Mouse (Mus musculus): ENCODE results near the gene Gm37240. TPM values are rescaled to one million over a fixed set of nuclear protein-coding genes. Genes with fewer than 3 reads are reported as not detected.

Gm37240 gene
- polyA plus RNA-seq, 1 experiment = 0.26 TPM

DNA sequence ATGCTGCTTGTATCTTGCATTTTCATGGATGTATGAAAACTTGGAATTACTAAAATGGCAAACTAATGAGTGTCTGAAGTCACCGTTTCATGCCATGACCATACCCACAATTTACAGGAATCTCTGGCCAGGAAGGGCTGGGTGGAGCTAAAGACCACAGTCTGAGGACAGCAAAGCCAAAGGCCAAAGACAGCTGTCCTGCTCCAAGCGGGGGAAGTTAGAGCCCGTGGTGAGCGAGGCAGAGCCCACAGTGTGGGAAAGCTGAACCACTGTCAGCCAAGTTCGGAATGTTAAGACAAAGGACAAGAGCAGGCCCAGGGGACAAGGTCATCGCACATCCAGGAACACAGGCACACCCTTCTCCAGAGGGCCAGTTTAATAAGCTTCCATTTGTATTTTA, 1117.9 kb downstream of the Gm37240 start:
- no peak for DNase-seq (ENCODE audit: extremely low spot score in 1 of 2, low spot score in 1 of 2)

DNA sequence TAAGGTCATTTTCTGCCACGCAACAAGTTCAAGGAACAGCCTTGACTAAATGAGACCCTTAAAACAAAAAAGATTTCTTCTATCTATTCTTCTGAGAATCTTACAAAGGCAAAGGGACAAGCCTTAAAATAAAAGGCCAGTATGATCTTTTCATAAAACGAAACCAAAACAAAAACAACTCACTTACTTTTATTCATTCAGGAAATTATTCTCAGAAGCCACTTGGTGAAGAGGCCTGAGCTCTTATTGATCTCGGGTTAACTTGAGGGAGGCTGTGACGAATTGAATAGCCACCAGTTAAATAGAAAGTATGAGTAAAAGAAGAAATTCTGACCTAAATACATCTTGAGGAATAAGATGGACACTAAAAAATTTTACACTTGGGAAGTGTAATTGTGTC, 1118.4 kb downstream of the Gm37240 start:
- no peak for DNase-seq (ENCODE audit: extremely low spot score in 1 of 2, low spot score in 1 of 2)

DNA sequence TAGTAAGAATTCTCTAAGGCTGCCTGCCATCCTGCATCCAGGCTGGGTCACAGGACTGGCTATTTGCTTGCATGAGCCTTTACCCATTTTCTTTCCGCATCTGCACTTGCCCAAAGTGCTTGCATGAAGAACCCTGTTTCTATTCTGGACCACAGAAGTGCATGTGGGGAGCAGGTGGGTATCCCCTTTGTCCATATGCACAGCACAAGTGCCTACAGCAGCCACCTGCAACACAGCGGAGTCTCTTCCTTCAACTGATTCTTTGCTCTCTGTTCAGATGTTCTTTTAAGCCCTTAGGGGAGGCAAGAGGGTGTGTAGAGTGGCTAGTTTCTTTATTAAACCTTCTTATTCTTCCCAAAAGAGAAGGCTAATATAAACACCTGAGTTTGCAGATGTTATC, 1133.5 kb downstream of the Gm37240 start:
- DNase-seq (ENCODE audit: extremely low spot score in 1 of 2, low spot score in 1 of 2) = no peak

DNA sequence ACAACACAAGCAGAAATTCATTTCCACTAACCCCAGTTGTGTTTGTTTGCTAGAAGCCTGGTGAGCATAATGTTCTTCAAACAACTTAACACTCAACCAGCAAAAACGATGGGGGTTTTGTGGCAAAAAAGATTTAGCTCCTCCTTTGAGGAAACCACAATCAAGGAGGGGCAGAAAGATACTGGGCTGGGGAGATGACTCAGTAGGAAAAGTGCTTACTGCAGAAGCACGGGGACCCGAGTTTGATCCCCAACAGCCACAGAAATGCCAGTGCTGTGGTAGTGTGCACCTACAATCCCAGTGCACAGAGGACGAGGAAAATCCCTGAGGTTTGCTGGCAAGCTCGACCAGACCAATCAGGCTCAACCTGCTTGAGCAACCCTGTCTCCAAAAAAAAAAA, 1138.1 kb downstream of the Gm37240 start:
- no peak for DNase-seq (ENCODE audit: extremely low spot score in 1 of 2, low spot score in 1 of 2)

DNA sequence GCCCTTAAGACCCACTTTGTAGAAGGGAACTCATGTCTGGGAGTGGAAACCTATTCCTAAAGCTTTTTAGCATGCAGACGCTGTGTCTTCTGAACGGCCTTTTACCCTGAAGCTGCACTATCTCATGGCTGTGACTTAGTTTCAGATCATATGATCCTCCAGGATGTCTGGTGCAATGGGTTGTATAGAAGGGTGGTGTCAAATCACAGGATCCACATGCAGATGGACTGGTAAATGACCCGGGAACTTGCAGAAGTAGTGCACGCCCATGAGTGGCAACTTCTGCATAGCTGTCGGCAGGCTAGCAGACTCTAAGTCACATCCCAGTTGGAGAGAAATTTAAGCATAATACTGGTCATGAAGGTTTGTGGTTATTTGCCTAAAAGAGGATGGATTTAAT, 1139.2 kb downstream of the Gm37240 start:
- DNase-seq (ENCODE audit: extremely low spot score in 1 of 2, low spot score in 1 of 2) = no peak

DNA sequence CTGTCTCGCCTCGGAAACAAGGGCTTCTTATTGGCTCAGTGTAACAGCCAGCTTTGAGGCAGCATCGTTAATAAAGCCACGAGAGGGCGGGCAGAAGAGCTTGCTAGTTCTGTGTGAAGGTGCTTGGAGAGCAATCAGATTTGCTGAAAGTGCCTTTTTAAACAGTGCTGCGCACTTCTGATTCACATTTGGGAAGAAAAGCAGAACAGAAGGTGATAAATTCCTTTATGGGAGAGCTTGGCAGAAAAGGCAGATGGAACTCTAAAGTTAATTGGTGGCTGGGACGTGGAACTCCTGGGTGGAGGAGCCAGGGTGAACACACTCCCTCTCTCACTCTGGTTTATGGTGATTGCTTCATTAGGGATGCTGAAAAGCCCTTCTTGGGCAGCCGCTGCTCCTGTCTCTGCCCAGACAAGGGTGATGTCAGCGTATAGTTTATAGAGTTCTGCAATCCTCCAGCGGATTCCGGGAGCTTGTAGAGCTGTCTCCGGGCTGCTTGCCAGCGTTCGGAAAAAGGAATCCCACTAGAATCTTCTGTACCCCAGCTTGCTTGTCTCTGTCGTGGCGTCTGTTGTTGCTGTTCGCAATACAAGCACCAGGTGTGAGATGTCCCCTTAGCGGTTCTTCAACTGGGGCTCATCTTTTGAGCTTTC, 1141.7 kb downstream of the Gm37240 start:
- DNase-seq (ENCODE audit: extremely low spot score in 1 of 2, low spot score in 1 of 2) = peak; percentile 18 to 62

DNA sequence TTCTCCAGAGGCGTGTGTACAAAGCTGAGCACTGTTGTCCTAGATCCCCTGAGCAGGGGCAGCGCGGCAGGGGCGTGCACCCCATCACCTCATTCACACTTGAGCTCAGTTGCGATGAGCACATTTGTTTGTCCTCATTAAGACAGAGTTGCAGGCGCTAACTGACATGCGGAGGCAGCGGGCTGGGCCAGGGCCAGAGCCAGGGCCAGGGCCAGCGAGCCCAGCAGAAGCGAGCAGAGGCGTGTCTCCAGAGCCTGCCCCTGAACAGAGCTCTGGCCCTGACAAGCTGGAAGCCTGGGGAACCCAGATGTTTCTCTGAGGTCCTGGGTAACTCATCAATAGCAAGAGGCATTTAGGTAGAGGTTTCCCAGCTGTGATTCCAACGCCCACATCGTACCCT, 1142.6 kb downstream of the Gm37240 start:
- DNase-seq (ENCODE audit: extremely low spot score in 1 of 2, low spot score in 1 of 2) = no peak

DNA sequence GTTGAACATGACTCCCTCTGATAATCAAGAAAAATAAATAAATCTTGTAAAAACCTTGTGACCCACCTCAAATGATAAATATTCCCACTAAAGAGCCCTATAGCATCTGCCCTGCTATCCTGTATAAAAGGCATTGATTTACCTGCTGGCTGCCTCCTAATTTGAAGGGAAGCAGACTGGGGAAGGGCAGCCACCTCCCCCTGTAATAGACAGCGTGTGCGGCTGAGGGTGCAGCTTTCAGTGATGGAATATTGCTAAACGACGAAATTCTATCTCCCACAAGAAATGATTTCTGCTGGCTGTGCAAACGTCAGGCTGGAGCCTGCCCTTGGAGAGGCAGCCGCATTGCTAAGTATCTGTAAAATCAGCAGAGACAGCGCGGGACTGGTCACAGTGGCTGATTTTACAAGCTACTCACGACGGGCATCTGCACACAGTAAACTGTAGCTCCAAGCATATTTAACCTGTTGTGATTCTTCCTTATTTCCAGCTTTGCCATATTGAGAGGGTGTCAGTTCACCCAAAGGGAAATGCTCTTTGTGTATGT, 1147.2 kb downstream of the Gm37240 start:
- DNase-seq (ENCODE audit: extremely low spot score in 1 of 2, low spot score in 1 of 2) = no peak

DNA sequence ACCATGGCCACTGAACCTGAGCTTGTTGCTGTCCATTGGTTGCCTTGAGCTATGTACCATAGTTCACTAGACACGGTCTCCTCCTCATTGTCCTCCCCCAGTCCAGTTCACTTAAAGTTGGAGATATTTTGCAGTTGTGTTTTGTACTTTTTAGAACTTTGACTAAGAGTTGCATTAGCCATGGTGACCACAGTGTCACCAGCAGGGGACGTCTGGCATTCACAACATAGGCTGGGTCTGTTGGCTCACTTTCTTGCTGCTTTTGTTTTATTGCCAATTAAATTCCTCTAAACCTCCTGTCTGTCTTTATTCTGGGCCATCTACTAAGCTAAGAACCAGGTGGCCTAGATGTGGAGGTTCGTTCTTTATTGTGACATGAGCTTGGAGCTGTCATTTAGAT, 1150.2 kb downstream of the Gm37240 start:
- DNase-seq (ENCODE audit: extremely low spot score in 1 of 2, low spot score in 1 of 2) = no peak

DNA sequence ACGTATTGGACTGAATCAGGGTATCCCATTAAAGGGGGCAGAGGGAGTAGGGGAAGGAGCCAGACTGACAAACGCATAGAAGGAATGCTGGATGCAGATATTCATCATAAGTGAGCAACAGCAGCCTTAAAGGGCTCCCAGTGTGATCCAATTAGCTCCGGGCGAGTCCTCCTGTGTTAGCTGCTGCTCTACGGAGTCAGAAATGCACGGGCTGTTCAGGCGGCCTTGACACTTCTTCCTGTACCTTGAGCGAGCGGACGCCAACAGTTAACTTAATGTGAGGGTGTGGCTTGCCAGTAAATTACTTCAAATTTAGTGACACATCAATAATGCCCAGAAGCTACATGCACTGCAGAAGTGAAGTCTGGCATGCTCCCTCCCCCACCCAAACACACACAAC, 1151.6 kb downstream of the Gm37240 start:
- no peak for DNase-seq (ENCODE audit: extremely low spot score in 1 of 2, low spot score in 1 of 2)

DNA sequence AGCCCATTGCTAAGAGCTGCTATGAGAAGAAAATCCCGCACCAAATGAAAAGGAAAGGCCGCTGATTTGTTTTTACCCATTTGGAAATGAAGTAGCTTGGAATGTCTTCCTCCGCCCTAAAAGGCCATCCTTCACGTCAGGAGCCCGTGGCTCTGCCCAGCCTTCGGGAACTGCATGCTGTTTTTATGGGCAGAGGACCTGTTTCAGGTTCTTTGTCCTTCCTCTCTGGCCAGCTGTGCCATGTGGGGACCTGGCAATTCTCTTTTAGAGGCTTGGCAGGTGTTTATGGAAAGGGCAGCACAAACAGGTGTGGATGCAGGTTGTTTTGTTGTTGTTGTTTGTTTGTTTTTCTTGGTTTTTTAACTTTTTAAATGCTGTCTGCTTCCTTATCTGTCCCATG, 1154.8 kb downstream of the Gm37240 start:
- DNase-seq (ENCODE audit: extremely low spot score in 1 of 2, low spot score in 1 of 2) = no peak

DNA sequence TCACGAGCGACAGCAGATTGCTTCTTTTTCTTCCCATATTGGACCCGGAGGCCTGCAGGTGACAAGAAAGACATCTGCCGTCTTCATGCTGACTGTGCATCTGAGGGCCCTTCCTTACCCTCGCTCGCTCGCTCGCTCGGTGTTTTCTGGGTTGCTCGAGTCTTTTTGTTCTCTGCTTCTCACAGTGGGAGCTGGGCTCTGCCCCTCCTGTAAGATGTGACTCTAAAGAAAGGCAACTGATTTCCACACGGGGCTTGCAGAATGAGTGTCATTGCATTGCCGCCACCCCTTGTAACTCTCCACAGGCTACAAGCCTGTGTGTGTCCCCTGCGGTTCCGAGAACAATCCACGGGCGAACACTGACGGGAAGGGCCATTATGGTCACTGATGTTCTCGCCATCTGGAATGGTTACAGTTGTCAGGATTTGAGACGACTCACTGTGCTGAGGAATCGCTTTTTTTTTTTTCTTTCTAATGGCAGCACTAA, 1155.3 kb downstream of the Gm37240 start:
- peak in 1 of 2 experiments; percentile 13 for DNase-seq (ENCODE audit: extremely low spot score in 1 of 2, low spot score in 1 of 2)

DNA sequence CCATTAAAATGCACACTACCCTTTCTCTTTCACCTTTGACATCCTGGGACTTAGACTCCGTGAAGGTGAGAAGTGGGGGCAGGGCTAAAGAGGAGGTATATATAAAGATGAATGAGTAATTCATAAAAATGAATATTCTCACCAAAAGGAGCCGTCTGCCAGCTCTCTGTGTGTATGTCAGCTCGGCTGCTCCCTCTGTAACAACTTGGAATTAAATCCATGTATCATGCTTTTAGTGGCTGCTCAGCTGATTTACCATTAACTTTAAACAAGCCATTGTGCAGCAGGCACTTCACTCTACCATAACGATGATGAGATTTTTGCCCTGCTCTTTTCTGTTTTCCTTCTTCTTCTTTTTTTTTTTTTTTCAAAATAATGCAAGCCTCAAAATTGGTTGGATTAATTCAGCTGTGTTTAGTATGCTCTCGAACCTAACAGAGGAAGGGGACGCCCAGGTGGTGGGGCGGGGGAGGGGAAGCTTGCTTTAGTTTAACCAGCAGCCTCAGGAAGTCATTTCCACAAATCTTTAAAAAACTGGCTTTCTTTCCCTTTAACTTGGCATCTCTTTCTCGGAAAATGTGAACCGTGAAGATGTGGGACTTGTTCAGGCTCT, 1155.8 kb downstream of the Gm37240 start:
- peak in 1 of 2 experiments; percentile 27 for DNase-seq (ENCODE audit: extremely low spot score in 1 of 2, low spot score in 1 of 2)

DNA sequence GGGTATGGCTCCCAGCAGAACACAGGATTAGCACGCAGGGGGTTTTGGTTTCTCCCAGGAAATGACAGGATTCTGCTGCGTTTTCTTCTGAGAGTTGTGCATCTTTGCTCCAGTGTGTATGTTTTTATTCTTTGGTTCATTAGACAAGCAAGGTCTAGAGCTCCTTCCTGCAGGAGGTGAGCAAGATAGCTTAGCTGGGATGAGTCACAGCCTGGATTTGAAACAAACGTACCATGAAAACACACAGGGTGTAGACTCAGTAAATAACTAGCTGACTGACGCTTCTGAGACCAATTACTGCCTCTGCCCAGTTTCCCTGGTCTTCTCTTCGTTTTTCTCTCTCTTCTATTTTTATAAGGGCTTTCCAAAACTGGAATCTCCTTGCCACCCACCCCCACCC, 1156.3 kb downstream of the Gm37240 start:
- peak in 1 of 2 experiments; percentile 6 for DNase-seq (ENCODE audit: extremely low spot score in 1 of 2, low spot score in 1 of 2)

DNA sequence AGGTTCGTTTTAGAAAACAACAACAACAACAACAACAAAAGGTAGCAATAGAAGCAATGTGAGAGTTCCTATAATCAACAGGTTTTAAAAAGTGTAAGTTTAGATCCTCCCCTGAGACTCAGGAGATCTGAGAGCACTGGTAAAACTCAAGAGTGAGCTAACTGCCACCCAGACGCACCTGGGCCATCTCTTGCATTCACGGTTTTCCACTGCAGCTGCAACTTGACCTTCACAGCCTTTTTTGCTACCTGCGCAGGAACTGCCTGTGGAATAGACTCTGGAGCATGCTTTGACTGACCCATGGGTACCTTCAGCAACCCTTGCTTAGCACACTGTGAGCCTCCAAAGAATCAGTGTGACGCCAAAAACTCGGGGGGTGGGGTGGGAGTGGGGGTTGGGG, 1157.5 kb downstream of the Gm37240 start:
- DNase-seq (ENCODE audit: extremely low spot score in 1 of 2, low spot score in 1 of 2) = no peak

DNA sequence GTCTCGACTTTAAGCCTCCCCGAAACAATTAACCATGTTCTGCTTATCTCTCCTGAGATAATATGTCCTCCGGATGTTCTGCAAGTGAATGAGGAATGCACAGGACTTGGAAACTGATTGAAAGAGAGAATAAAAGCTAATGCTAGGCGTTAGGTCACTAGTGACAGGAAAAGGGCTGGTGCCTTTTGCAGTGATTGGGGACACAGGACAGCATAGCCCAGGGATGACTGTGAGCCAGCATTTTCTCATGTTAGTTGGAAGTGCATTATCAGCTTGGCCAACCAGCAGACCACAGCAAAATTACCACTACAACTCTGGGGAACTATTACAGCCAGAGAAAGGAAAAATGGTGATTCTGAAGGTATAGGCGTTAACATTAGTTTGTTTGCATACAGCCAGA, 1163.3 kb downstream of the Gm37240 start:
- no peak for DNase-seq (ENCODE audit: extremely low spot score in 1 of 2, low spot score in 1 of 2)

DNA sequence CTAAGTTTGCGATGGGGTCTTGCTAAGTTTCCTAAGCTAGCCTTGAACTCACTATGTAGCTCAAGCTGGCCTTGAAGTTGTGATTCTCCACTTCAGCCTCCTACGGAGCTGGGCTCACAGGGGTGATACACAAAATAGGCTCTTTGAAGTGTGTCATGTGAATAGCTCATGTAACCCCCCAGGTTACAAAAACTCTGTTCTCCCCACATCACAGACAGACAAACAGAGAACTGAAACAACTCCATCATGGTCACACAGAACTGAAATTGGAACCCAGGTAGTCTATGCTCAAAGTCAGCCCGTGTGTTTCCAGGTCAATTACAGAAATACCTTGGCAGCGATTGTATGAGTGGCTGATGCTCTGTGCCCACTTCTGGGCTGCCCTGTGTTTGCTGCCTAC, 1164.6 kb downstream of the Gm37240 start:
- no peak for DNase-seq (ENCODE audit: extremely low spot score in 1 of 2, low spot score in 1 of 2)

DNA sequence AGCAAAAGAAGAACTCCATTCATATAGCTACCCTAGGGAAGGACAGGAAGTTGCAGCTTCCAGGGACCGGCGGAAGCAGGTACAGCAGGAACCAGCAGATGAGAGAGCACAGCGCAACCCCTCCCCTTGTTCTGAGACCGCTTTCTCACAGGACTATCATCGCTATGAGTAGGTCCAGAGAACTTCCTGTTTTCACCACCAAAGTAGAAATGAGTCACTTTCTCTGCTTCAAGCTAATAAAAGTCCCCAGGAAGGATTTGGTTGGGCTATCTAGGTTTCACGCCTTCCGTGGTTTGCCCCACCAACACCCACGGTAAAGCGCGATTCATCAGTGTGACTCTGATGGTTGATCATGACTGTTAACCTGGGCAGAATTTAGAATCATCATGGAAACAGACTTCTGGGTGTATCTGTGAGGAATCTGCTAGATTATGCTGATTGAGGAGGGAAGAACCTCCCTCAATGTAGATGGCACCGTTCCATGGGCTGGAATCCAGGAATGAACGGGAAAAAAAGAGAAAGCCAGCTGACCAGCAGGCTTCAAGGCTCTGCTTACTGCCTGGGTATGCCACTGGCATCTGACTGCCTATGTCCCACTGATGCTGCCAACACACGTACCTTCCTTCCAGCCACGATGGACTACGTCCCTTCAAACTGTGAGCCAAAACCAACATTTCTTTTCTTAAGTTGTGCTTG, 1172.1 kb downstream of the Gm37240 start:
- no peak for DNase-seq (ENCODE audit: extremely low spot score in 1 of 2, low spot score in 1 of 2)

DNA sequence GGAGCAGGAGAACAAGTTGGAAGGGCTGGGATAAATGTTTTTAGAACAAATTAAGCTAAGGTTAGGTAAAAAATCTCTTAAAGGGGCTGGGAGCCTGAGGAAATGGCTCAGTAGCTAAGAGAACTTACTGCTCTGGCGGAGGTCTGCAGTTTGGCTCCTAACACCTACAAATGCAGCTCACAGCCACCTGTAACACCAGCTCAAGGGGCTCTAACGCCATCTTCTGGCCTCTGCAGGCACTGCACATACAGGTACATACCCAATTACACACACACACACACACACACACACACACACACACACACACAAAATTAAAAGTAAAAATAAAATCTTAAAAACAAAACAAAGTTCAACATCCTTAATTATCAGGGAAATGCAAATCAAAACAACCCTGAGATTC, 1174.4 kb downstream of the Gm37240 start:
- DNase-seq (ENCODE audit: extremely low spot score in 1 of 2, low spot score in 1 of 2) = no peak

DNA sequence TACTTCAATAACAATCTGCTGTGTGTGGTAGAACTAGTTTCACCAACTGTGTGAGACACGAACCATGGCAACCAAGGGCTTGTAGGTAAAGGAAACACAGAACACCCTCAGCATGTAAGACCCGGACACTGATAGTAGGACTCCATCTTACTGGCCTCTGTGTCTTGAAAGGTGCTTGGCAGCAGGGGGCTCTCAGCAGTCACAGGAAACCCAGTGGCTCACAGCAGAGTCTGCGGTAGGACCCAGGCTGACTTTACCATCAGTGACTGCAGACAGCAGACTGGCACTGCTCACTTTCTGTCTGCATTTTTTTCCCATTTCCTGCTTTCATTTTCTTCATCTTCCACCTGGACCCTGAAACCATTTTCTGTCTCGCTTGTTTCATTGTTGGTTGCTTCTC, 1176.6 kb downstream of the Gm37240 start:
- no peak for DNase-seq (ENCODE audit: extremely low spot score in 1 of 2, low spot score in 1 of 2)

DNA sequence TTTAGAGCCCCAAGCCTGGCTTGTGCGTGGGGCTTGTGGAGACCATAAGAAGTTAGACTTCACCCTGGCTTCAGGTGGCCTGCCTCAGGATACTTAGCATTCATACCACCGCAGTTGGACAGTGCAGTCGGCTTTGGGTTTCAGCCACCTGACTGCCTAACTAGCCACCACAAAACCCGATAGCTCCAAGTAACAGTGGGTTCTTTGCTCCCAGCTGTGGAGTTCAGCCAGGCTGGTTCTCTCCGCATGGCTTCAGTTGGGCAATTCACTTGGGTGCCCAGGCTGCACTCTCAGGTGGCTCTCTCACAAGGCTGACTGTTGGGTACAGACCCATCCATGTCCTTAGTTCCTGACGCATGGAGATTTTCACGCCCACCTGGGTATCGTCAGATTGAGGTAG, 1177.4 kb downstream of the Gm37240 start:
- DNase-seq (ENCODE audit: extremely low spot score in 1 of 2, low spot score in 1 of 2) = no peak

DNA sequence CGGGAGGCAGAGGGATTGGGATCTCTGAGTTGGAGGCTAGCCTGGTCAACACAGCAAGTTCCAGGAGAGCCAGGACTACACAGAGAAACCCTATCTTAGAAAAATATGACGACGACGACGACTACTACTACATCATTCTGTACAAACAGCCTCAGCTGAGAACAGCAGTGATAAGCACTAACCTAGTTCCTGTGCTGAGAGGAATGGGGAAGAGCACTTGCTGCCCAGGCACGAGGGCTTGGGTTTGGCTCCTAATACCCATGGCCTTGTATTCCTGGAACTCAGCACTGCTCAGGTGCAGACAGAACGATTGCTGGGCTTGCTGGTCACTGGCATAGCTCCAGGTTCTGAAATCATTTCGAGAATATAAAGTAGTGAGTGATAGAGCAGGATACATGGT, 1178.2 kb downstream of the Gm37240 start:
- DNase-seq (ENCODE audit: extremely low spot score in 1 of 2, low spot score in 1 of 2) = no peak

All from frontal cortex, adult 2 months (tissue).